Mouse (Mus musculus): ENCODE results near the gene Zyx. TPM values are rescaled to one million over a fixed set of nuclear protein-coding genes. Genes with fewer than 3 reads are reported as not detected.

The Zyx gene
- total and polyA plus RNA-seq, 2 experiments from 2014 or later = 89.9 to 96.2 TPM

GRCm38 (mm10) chr6:42360231-42360840, 10.9 kb downstream of the Zyx start:
- H3K4me1 ChIP-seq (ENCODE audit: control insufficient read depth, insufficient read depth) = peaks cover 52% of the 10 kb centered on the region
- no peak overlapping the region for H3K4me3 ChIP-seq (ENCODE audit: low read depth, low read length)
- DNase-seq (ENCODE audit: low spot score) = no peak
- peak overlapping the region; percentile 73 for H3K27ac ChIP-seq (ENCODE audit: low read depth)
- no peaks in the 10 kb centered on the region for H3K27me3 ChIP-seq (ENCODE audit: control insufficient read depth, insufficient read depth, low read length)
- ATAC-seq (ENCODE audit: insufficient read depth, low read depth) = no peak
- H3K4me2 ChIP-seq (ENCODE audit: low read depth, low read length) = no peak overlapping the region
- H3K9me3 ChIP-seq (replicated peaks; ENCODE audit: control insufficient read depth, low read length) = no peaks in the 10 kb centered on the region
- H3K36me3 ChIP-seq (replicated peaks; ENCODE audit: control insufficient read depth, insufficient read depth, low read length) = peaks cover 62% of the 10 kb centered on the region
- 75% methylated on average over 6 of the region's 6 CpGs for WGBS
- H3K9ac ChIP-seq (replicated peaks; ENCODE audit: low read depth, low read length) = no peak overlapping the region
- no peak for TF ChIP-seq CTCF (IDR thresholded peaks at IDR 0.05; ENCODE audit: low read depth)
- no peak for TF ChIP-seq EP300 (IDR thresholded peaks at IDR 0.05; ENCODE audit: low read depth)

GRCm38 (mm10) chr6:42361041-42361895, 11.8 kb downstream of the Zyx start:
- TF ChIP-seq CTCF (IDR thresholded peaks at IDR 0.05; ENCODE audit: low read depth) = no peak
- no peak for TF ChIP-seq EP300 (IDR thresholded peaks at IDR 0.05; ENCODE audit: low read depth)
- no peaks in the 10 kb centered on the region for H3K27me3 ChIP-seq (ENCODE audit: control insufficient read depth, insufficient read depth, low read length)
- DNase-seq (ENCODE audit: low spot score) (no peak), ATAC-seq (ENCODE audit: insufficient read depth, low read depth) (no peak)
- no peak overlapping the region for H3K4me3 ChIP-seq (ENCODE audit: low read depth, low read length)
- peaks cover 53% of the 10 kb centered on the region for H3K36me3 ChIP-seq (replicated peaks; ENCODE audit: control insufficient read depth, insufficient read depth, low read length)
- 80% methylated on average over 13 of the region's 13 CpGs for WGBS
- no peak overlapping the region for H3K9ac ChIP-seq (replicated peaks; ENCODE audit: low read depth, low read length)
- H3K27ac ChIP-seq (ENCODE audit: low read depth) = peak overlapping the region; percentile 39; the same call in 1 of the 2 replicates
- H3K4me1 ChIP-seq (ENCODE audit: control insufficient read depth, insufficient read depth) = peaks cover 47% of the 10 kb centered on the region
- H3K9me3 ChIP-seq (replicated peaks; ENCODE audit: control insufficient read depth, low read length) = no peaks in the 10 kb centered on the region
- H3K4me2 ChIP-seq (ENCODE audit: low read depth, low read length) = no peak overlapping the region

GRCm38 (mm10) chr6:42362074-42362473, 12.6 kb downstream of the Zyx start:
- Histone ChIP-seq H3K9ac (replicated peaks; ENCODE audit: low read depth, low read length) (no peak overlapping the region), H3K27me3 (ENCODE audit: control insufficient read depth, insufficient read depth, low read length) (no peaks in the 10 kb centered on the region), H3K9me3 (replicated peaks; ENCODE audit: control insufficient read depth, low read length) (no peaks in the 10 kb centered on the region), H3K4me3 (ENCODE audit: low read depth, low read length) (no peak overlapping the region), H3K36me3 (replicated peaks; ENCODE audit: control insufficient read depth, insufficient read depth, low read length) (peaks cover 45% of the 10 kb centered on the region), H3K4me1 (ENCODE audit: control insufficient read depth, insufficient read depth) (peaks cover 44% of the 10 kb centered on the region), H3K27ac (ENCODE audit: low read depth) (peak overlapping the region; percentile 39), H3K4me2 (ENCODE audit: low read depth, low read length) (no peak overlapping the region)
- TF ChIP-seq CTCF (IDR thresholded peaks at IDR 0.05; ENCODE audit: low read depth) (no peak), EP300 (IDR thresholded peaks at IDR 0.05; ENCODE audit: low read depth) (no peak)
- 31% methylated on average over 1 of the region's 1 CpGs for WGBS
- ATAC-seq (ENCODE audit: insufficient read depth, low read depth) (0 out of 2 replicates have a peak, but pooled peaks have one; percentile 2), DNase-seq (ENCODE audit: low spot score) (no peak)

- 89% methylated on average over 1 of the region's 1 CpGs for WGBS
- TF ChIP-seq EP300 (IDR thresholded peaks at IDR 0.05; ENCODE audit: low read depth) (no peak), CTCF (IDR thresholded peaks at IDR 0.05; ENCODE audit: low read depth) (no peak)
- Histone ChIP-seq H3K9ac (replicated peaks; ENCODE audit: low read depth, low read length) (no peak overlapping the region), H3K27ac (ENCODE audit: low read depth) (peak overlapping the region; percentile 39), H3K9me3 (replicated peaks; ENCODE audit: control insufficient read depth, low read length) (no peaks in the 10 kb centered on the region), H3K36me3 (replicated peaks; ENCODE audit: control insufficient read depth, insufficient read depth, low read length) (peaks cover 41% of the 10 kb centered on the region), H3K4me1 (ENCODE audit: control insufficient read depth, insufficient read depth) (peaks cover 44% of the 10 kb centered on the region), H3K27me3 (ENCODE audit: control insufficient read depth, insufficient read depth, low read length) (no peaks in the 10 kb centered on the region), H3K4me3 (ENCODE audit: low read depth, low read length) (no peak overlapping the region), H3K4me2 (ENCODE audit: low read depth, low read length) (no peak overlapping the region)
- ATAC-seq (ENCODE audit: insufficient read depth, low read depth) = 0 out of 2 replicates have a peak, but pooled peaks have one; percentile 2
- no peak for DNase-seq (ENCODE audit: low spot score)
Measured at GRCm38 (mm10) chr6:42362497-42362896, 13.1 kb downstream of the Zyx start.

GRCm38 (mm10) chr6:42362974-42363373, 13.5 kb downstream of the Zyx start:
- H3K27ac ChIP-seq (ENCODE audit: low read depth) = peak overlapping the region; percentile 39
- peaks cover 44% of the 10 kb centered on the region for H3K4me1 ChIP-seq (ENCODE audit: control insufficient read depth, insufficient read depth)
- no peaks in the 10 kb centered on the region for H3K27me3 ChIP-seq (ENCODE audit: control insufficient read depth, insufficient read depth, low read length)

More at GRCm38 (mm10) chr6:42362974-42363373, 13.5 kb downstream of the Zyx start:
- no peak overlapping the region for H3K4me2 ChIP-seq (ENCODE audit: low read depth, low read length)
- no peak overlapping the region for H3K9ac ChIP-seq (replicated peaks; ENCODE audit: low read depth, low read length)
- 16% methylated on average over 3 of the region's 3 CpGs for WGBS
- no peak overlapping the region for H3K4me3 ChIP-seq (ENCODE audit: low read depth, low read length)
- DNase-seq (ENCODE audit: low spot score) (no peak), ATAC-seq (ENCODE audit: insufficient read depth, low read depth) (no peak)
- peaks cover 36% of the 10 kb centered on the region for H3K36me3 ChIP-seq (replicated peaks; ENCODE audit: control insufficient read depth, insufficient read depth, low read length)
- H3K9me3 ChIP-seq (replicated peaks; ENCODE audit: control insufficient read depth, low read length) = no peaks in the 10 kb centered on the region
- TF ChIP-seq EP300 (IDR thresholded peaks at IDR 0.05; ENCODE audit: low read depth) = no peak
- no peak for TF ChIP-seq CTCF (IDR thresholded peaks at IDR 0.05; ENCODE audit: low read depth)
